Mouse (Mus musculus) frontal cortex, adult 2 months (tissue): Measurements from ENCODE around the gene Slc35f4. TPM values are rescaled to one million over a fixed set of nuclear protein-coding genes. Genes with fewer than 3 reads are reported as not detected.

ENCODE experiments used
- DNase-seq, 2 experiments: peaks; one replicate each; pipeline ENCODE4 v3.0.0; 2022; ENCODE audit warnings: low spot score in 1 of 2; ENCODE audit errors: extremely low spot score in 1 of 2
- polyA plus RNA-seq: library from polyadenylated mRNA; depleted of rRNA; stranded (reverse); fragments of >200 nt; gene quantifications from 2 replicates; pipeline ENCODE4 v1.2.3, GENCODE M21; 2012

Gene Slc35f4
- polyA plus RNA-seq, 1 experiment = 23.5 TPM

- no peak for DNase-seq
Measured at GRCm38 (mm10) chr14:49355561-49355960, 170.3 kb downstream of the Slc35f4 start.

GRCm38 (mm10) chr14:49348897-49349250 lies 177.0 kb downstream of the Slc35f4 start:
- DNase-seq = peak in 1 of 2 experiments; percentile 50

- peak; percentile 32 to 39 for DNase-seq
Measured at GRCm38 (mm10) chr14:49348164-49348896, 177.5 kb downstream of the Slc35f4 start.

GRCm38 (mm10) chr14:49345835-49346234 lies 180.0 kb downstream of the Slc35f4 start:
- DNase-seq = no peak

- DNase-seq = no peak
Measured at GRCm38 (mm10) chr14:49337011-49337410, 188.8 kb downstream of the Slc35f4 start.

- DNase-seq = no peak
Measured at GRCm38 (mm10) chr14:49333841-49334240, 192.0 kb downstream of the Slc35f4 start.

GRCm38 (mm10) chr14:49316493-49316894 lies 209.4 kb downstream of the Slc35f4 start:
- no peak for DNase-seq

- DNase-seq = no peak
Measured at GRCm38 (mm10) chr14:49313981-49314380, 211.9 kb downstream of the Slc35f4 start.

- DNase-seq = no peak
Measured at GRCm38 (mm10) chr14:49313376-49313775, 212.5 kb downstream of the Slc35f4 start.

- DNase-seq = no peak
Measured at GRCm38 (mm10) chr14:49311548-49311947, 214.3 kb downstream of the Slc35f4 start.

GRCm38 (mm10) chr14:49311091-49311492 lies 214.8 kb downstream of the Slc35f4 start:
- DNase-seq = no peak

GRCm38 (mm10) chr14:49309670-49310069 lies 216.2 kb downstream of the Slc35f4 start:
- no peak for DNase-seq

- DNase-seq = no peak
Measured at GRCm38 (mm10) chr14:49308591-49308990, 217.3 kb downstream of the Slc35f4 start.

GRCm38 (mm10) chr14:49307842-49308241 lies 218.0 kb downstream of the Slc35f4 start:
- DNase-seq = no peak

GRCm38 (mm10) chr14:49305534-49306409 lies 220.1 kb downstream of the Slc35f4 start:
- DNase-seq = no peak

GRCm38 (mm10) chr14:49302271-49302857 lies 223.5 kb downstream of the Slc35f4 start:
- no peak for DNase-seq

- DNase-seq = no peak
Measured at GRCm38 (mm10) chr14:49300981-49301619, 224.7 kb downstream of the Slc35f4 start.

GRCm38 (mm10) chr14:49300326-49300725 lies 225.5 kb downstream of the Slc35f4 start:
- DNase-seq = no peak

- no peak for DNase-seq
Measured at GRCm38 (mm10) chr14:49293802-49294449, 231.9 kb downstream of the Slc35f4 start.

GRCm38 (mm10) chr14:49290029-49290745 lies 235.7 kb downstream of the Slc35f4 start:
- DNase-seq = no peak
